9 mouse cellular contexts compared by ENCODE assay signal in genomic region chr2:103690425-103690824, GRCm38 (mm10).
DNase-seq lines count a peak whose midpoint lies in the region; ATAC-seq lines count a peak whose summit lies in the region.
"Had no signal": no experiment of that assay in that cellular context is flagged by ENCODE, and none has a peak within 500 bp of the region (broad histone marks: within the 10 kb centered on the region; RNA-seq: fewer than 3 reads in every experiment).

No protein-coding gene starts in this region.

- no peak overlapping the region for H3K4me2 ChIP-seq in forebrain, embryonic 12.5 days

- H3K4me3 ChIP-seq in forebrain, embryonic 12.5 days (replicated peaks) = no peak overlapping the region

- H3K9me3 ChIP-seq in forebrain, embryonic 12.5 days = no peaks in the 10 kb centered on the region

- intact Hi-C loops in heart, postnatal 36 days (cut with DNase I) = no loop called here

- WGBS in forebrain, embryonic 12.5 days = 19% methylated on average over 6 of the region's 6 CpGs

- no peaks in the 10 kb centered on the region for H3K27me3 ChIP-seq in forebrain, embryonic 12.5 days

- no peaks in the 10 kb centered on the region for H3K36me3 ChIP-seq in forebrain, embryonic 12.5 days (replicated peaks)

- H3K27ac ChIP-seq in forebrain, embryonic 12.5 days = peak overlapping the region; percentile 37
- H3K27ac ChIP-seq: macrophage had no signal

- no peak for ATAC-seq in forebrain, embryonic 12.5 days (ENCODE audit: low FRiP score)

- peak; percentile 29 for DNase-seq in ovary, postnatal 36 days (ENCODE audit: low spot score)
- no peak for DNase-seq in ovary, postnatal 10 days (ENCODE audit: low spot score)
- peak; percentile 40 to 55 for DNase-seq in heart, postnatal 36 days
- DNase-seq in lung, postnatal 14 days = peak; percentile 45
- no peak for DNase-seq in adrenal gland, postnatal 4 days (ENCODE audit: low spot score in 2 of 2)
- DNase-seq in thymus, postnatal 10 days (ENCODE audit: low spot score in 2 of 2) = no peak
- DNase-seq in kidney, adult 18-20 months = no peak

- no peak overlapping the region for H3K9ac ChIP-seq in forebrain, embryonic 12.5 days

- H3K4me1 ChIP-seq in forebrain, embryonic 12.5 days = peaks cover 19% of the 10 kb centered on the region

Comparison
In these comparisons a context has a peak if more than half of its experiments do, and no peak if none do; other contexts are left out.
1. DNase-seq: peak in ovary, postnatal 36 days (single experiment), heart, postnatal 36 days (2 of 2) and lung, postnatal 14 days (single experiment); none in ovary, postnatal 10 days (single experiment), adrenal gland, postnatal 4 days (0 of 2), thymus, postnatal 10 days (0 of 2) and kidney, adult 18-20 months (single experiment).